ENCODE assay signal across 20 mouse cellular contexts in the genomic region with DNA sequence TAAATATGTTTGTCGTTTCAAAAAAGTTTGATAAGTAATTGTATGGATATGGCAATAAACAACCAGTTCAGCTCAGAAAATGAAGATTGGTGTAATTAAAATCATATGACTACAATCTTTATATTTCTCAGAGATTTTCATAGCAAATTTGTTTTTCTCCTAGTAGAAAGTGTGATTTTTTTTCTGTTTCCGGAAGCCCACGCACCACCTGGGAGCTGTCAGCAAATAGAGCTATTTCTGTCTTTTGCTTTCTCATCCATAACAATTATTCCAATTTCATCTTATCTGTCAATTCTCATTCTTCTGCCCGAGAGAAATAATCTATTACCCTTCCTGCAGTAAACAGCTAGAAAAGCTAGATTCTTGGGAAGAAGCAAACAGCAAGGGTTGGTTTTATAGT. TPM values are rescaled to one million over a fixed set of nuclear protein-coding genes. Genes with fewer than 3 reads are reported as not detected.
DNase-seq lines count a peak whose midpoint lies in the region; TF ChIP-seq lines count a peak whose summit lies in the region.
"Had no signal": no experiment of that assay in that cellular context is flagged by ENCODE, and none has a peak within 500 bp of the region (broad histone marks: within the 10 kb centered on the region; RNA-seq: fewer than 3 reads in every experiment).

No protein-coding gene starts in this region.

- no peak for TF ChIP-seq CTCF in thymus, adult 2 months (IDR thresholded peaks at IDR 0.05; ENCODE audit: borderline replicate concordance, control insufficient read depth, extremely low read depth, insufficient read depth, low read length, poor library complexity)

- H3K27me3 ChIP-seq in thymus, adult 2 months (ENCODE audit: control insufficient read depth, insufficient read depth, low read length), result no peaks in the 10 kb centered on the region
- H3K27me3 ChIP-seq: embryonic facial prominence, embryonic 12.5 days; embryonic facial prominence, embryonic 15.5 days; forebrain, embryonic 15.5 days; hindbrain, embryonic 12.5 days had no signal

- 97% methylated on average over 4 of the region's 4 CpGs for WGBS in thymus, adult 2 months

- no peaks in the 10 kb centered on the region for H3K36me3 ChIP-seq in thymus, adult 2 months (ENCODE audit: control insufficient read depth, insufficient read depth, low read length)
- H3K36me3 ChIP-seq: embryonic facial prominence, embryonic 12.5 days; embryonic facial prominence, embryonic 15.5 days; forebrain, embryonic 15.5 days; hindbrain, embryonic 12.5 days had no signal

- TF ChIP-seq POLR2A in thymus, adult 2 months (IDR thresholded peaks at IDR 0.05; ENCODE audit: control insufficient read depth, extremely low read depth, insufficient read depth, low read length, poor library complexity), result no peak

- H3K4me3 ChIP-seq in thymus, adult 2 months (ENCODE audit: control insufficient read depth, insufficient read depth, low read length), result no peak overlapping the region
- H3K4me3 ChIP-seq: embryonic facial prominence, embryonic 12.5 days; embryonic facial prominence, embryonic 15.5 days; forebrain, embryonic 15.5 days; gastrocnemius, adult 2 months; hindbrain, embryonic 12.5 days had no signal

- DNase-seq in frontal cortex, adult 2 months (ENCODE audit: extremely low spot score in 1 of 2, low spot score in 1 of 2), result peak; percentile 20 to 61
- DNase-seq in frontal cortex, postnatal 14 days (ENCODE audit: low spot score in 2 of 2), result no peak
- DNase-seq in right cerebral cortex, adult 2 months (ENCODE audit: low spot score in 2 of 2), result peak; percentile 55 to 61
- DNase-seq in right cerebral cortex, postnatal 4 days, result no peak
- peak; percentile 34 to 53 for DNase-seq in layer of hippocampus, adult 8-10 months (ENCODE audit: low spot score in 2 of 2)
- peak; percentile 42 to 59 for DNase-seq in layer of hippocampus, postnatal 36 days
- no peak for DNase-seq in liver
- no peak for DNase-seq in thymus, adult 2 months
- DNase-seq: adrenal gland, postnatal 10 days; adrenal gland, postnatal 36 days; cerebellum, adult 11 months; cerebellum, adult 2 months; cerebellum, adult 9-11 months; cerebellum, postnatal 25 days; gastrocnemius, adult 2 months; gastrocnemius, postnatal 14 days had no signal

- H3K4me1 ChIP-seq in thymus, adult 2 months (replicated peaks; ENCODE audit: control insufficient read depth, insufficient read depth, low read length), result no peaks in the 10 kb centered on the region
- H3K4me1 ChIP-seq: embryonic facial prominence, embryonic 12.5 days; embryonic facial prominence, embryonic 15.5 days; forebrain, embryonic 15.5 days; hindbrain, embryonic 12.5 days had no signal

- H3K27ac ChIP-seq in thymus, adult 2 months (ENCODE audit: control insufficient read depth, insufficient read depth, low read length), result no peak overlapping the region
- H3K27ac ChIP-seq: embryonic facial prominence, embryonic 12.5 days; embryonic facial prominence, embryonic 15.5 days; forebrain, embryonic 15.5 days; gastrocnemius, adult 2 months; hindbrain, embryonic 12.5 days had no signal

RNA-seq across cellular contexts. Expression of gene Serinc1, which starts 17.3 kb away (rescaled TPM):
- polyA plus RNA-seq in frontal cortex, adult 2 months (2012; rRNA removed), result 570 and 616 TPM in 2 replicates
- 1,000 to 10,000 TPM in 1 of 4 experiments, 100 to 1,000 TPM in 3; 879 to 1,039 (median 899) TPM for total RNA-seq in layer of hippocampus, adult 8-10 months (2022)
- 1,000 to 10,000 TPM in 1 of 2 experiments, 100 to 1,000 TPM in 1; 905 to 1,006 TPM for total RNA-seq in layer of hippocampus, postnatal 36 days (2021)
- 37.6 and 41.7 TPM in 2 replicates for polyA plus RNA-seq in thymus, adult 2 months (2012; rRNA removed)

Comparison
In these comparisons a context has a peak if more than half of its experiments do, and no peak if none do; other contexts are left out.
1. DNase-seq: peak in frontal cortex, adult 2 months (2 of 2), right cerebral cortex, adult 2 months (2 of 2), layer of hippocampus, adult 8-10 months (2 of 2) and layer of hippocampus, postnatal 36 days (2 of 2); none in frontal cortex, postnatal 14 days (0 of 2), right cerebral cortex, postnatal 4 days (single experiment), liver (single experiment) and thymus, adult 2 months (single experiment).